7 mouse cellular contexts compared by ENCODE assay signal in the genomic region with DNA sequence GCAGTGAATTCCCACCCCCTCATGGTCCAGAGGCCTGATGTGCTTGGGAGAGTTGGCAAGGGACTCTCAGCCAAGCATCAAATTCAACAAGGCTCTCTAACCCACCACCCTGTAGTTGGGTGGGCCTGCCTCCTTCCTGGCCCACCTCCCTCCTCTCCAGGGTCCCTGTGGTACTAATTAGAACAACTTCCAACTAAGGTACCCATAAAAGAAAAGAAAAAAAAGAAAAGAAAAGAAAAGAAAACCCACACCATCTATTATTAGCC. TPM values are rescaled to one million over a fixed set of nuclear protein-coding genes. Genes with fewer than 3 reads are reported as not detected.
DNase-seq lines count a peak whose midpoint lies in the region; ATAC-seq and TF ChIP-seq lines count a peak whose summit lies in the region.

No protein-coding gene starts in this region.

- intact Hi-C loops in gastrocnemius, postnatal 36 days (cut with DNase I) = loop anchor here (10.0 kb wide), 1 partner anchor 164 kb away; no protein-coding TSS in a partner anchor

- no peaks in the 10 kb centered on the region for H3K36me3 ChIP-seq in lung, embryonic 15.5 days
- no peaks in the 10 kb centered on the region for H3K36me3 ChIP-seq in forebrain, embryonic 16.5 days (ENCODE audit: control insufficient read depth, insufficient read depth)
- H3K36me3 ChIP-seq in liver, embryonic 12.5 days = no peaks in the 10 kb centered on the region
- H3K36me3 ChIP-seq in stomach, postnatal 0 days (ENCODE audit: control insufficient read depth, insufficient read depth, low read length) = no peaks in the 10 kb centered on the region

- H3K9me3 ChIP-seq in lung, embryonic 15.5 days = no peaks in the 10 kb centered on the region
- H3K9me3 ChIP-seq in forebrain, embryonic 16.5 days (ENCODE audit: control insufficient read depth, low read length) = no peaks in the 10 kb centered on the region
- H3K9me3 ChIP-seq in liver, embryonic 12.5 days (replicated peaks) = no peaks in the 10 kb centered on the region
- no peaks in the 10 kb centered on the region for H3K9me3 ChIP-seq in stomach, postnatal 0 days (ENCODE audit: control insufficient read depth, low read length)

- DNase-seq in lung, postnatal 25 days (ENCODE audit: low spot score) = no peak
- DNase-seq in stomach, postnatal 0 days (ENCODE audit: low spot score) = no peak
- DNase-seq in gastrocnemius, postnatal 36 days = no peak

- no peak for ATAC-seq in lung, embryonic 15.5 days (ENCODE audit: borderline replicate concordance, extremely low read depth, low FRiP score, low TSS enrichment)
- ATAC-seq in forebrain, embryonic 16.5 days = peak; percentile 13; the same call in 1 of the 2 replicates
- ATAC-seq in liver, embryonic 12.5 days = no peak
- ATAC-seq in stomach, postnatal 0 days (ENCODE audit: low FRiP score, low TSS enrichment) = no peak
- ATAC-seq in inflammation-experienced regulatory T-cells, adult 6 months = no peak

- peak overlapping the region; percentile 91 for H3K4me2 ChIP-seq in lung, embryonic 15.5 days
- peak overlapping the region; percentile 94 for H3K4me2 ChIP-seq in forebrain, embryonic 16.5 days (ENCODE audit: low read length)
- H3K4me2 ChIP-seq in liver, embryonic 12.5 days = peak overlapping the region; percentile 65
- peak overlapping the region; percentile 88 for H3K4me2 ChIP-seq in stomach, postnatal 0 days (replicated peaks; ENCODE audit: low read depth)

- H3K4me1 ChIP-seq in lung, embryonic 15.5 days = peaks cover 40% of the 10 kb centered on the region
- H3K4me1 ChIP-seq in forebrain, embryonic 16.5 days (replicated peaks; ENCODE audit: control insufficient read depth, insufficient read depth, low read length) = peaks cover 45% of the 10 kb centered on the region
- 0 out of 2 replicates have a peak, but pooled peaks cover 11% of the 10 kb centered on the region for H3K4me1 ChIP-seq in liver, embryonic 12.5 days
- peaks cover 14% of the 10 kb centered on the region for H3K4me1 ChIP-seq in stomach, postnatal 0 days (replicated peaks; ENCODE audit: control insufficient read depth, insufficient read depth)

- TF ChIP-seq EP300 in stomach, postnatal 0 days (optimal IDR thresholded peaks at IDR 0.05) = no peak

- H3K27me3 ChIP-seq in lung, embryonic 15.5 days = no peaks in the 10 kb centered on the region
- H3K27me3 ChIP-seq in forebrain, embryonic 16.5 days (replicated peaks; ENCODE audit: control insufficient read depth, insufficient read depth, low read length) = no peaks in the 10 kb centered on the region
- peaks cover 69% of the 10 kb centered on the region for H3K27me3 ChIP-seq in liver, embryonic 12.5 days (replicated peaks)
- H3K27me3 ChIP-seq in stomach, postnatal 0 days (ENCODE audit: control insufficient read depth, insufficient read depth, low read length) = no peaks in the 10 kb centered on the region

- no peak for TF ChIP-seq CTCF in stomach, postnatal 0 days (IDR thresholded peaks at IDR 0.05; ENCODE audit: low read depth)

- H3K9ac ChIP-seq in lung, embryonic 15.5 days = peak overlapping the region; percentile 93
- peak overlapping the region; percentile 92; the same call in 1 of the 2 replicates for H3K9ac ChIP-seq in forebrain, embryonic 16.5 days (replicated peaks; ENCODE audit: low read depth, low read length)
- no peak overlapping the region for H3K9ac ChIP-seq in liver, embryonic 12.5 days
- peak overlapping the region; percentile 89; the same call in 1 of the 2 replicates for H3K9ac ChIP-seq in stomach, postnatal 0 days (ENCODE audit: low read length)

- H3K4me3 ChIP-seq in lung, embryonic 15.5 days = peak overlapping the region; percentile 89
- H3K4me3 ChIP-seq in forebrain, embryonic 16.5 days (replicated peaks; ENCODE audit: low read length) = peak overlapping the region; percentile 78; the same call in 1 of the 2 replicates
- peak overlapping the region; percentile 59; the same call in 1 of the 2 replicates for H3K4me3 ChIP-seq in liver, embryonic 12.5 days
- H3K4me3 ChIP-seq in stomach, postnatal 0 days (ENCODE audit: low read depth, low read length) = no peak overlapping the region; the same call in 1 of the 2 replicates

- peak overlapping the region; percentile 93 for H3K27ac ChIP-seq in lung, embryonic 15.5 days
- H3K27ac ChIP-seq in forebrain, embryonic 16.5 days (ENCODE audit: low read length) = peak overlapping the region; percentile 74; the same call in 1 of the 2 replicates
- H3K27ac ChIP-seq in liver, embryonic 12.5 days = no peak overlapping the region
- peak overlapping the region; percentile 96 for H3K27ac ChIP-seq in stomach, postnatal 0 days (replicated peaks)

RNA-seq across cellular contexts. Expression of a gene that starts 0.7 kb away (rescaled TPM):
- 5.0 and 5.5 TPM in 2 replicates for polyA plus RNA-seq in lung, embryonic 15.5 days (2015; fragmentation: Nextera tagmentation; extraction: Ambion mirVana)
- 3.2 and 3.4 TPM in 2 replicates for polyA plus RNA-seq in forebrain, embryonic 16.5 days (2015; fragmentation: Nextera tagmentation; extraction: Ambion mirVana)
- polyA plus RNA-seq in liver, embryonic 12.5 days (2016; fragmentation: Nextera tagmentation; extraction: Ambion mirVana) = 0.68 and 0.78 TPM in 2 replicates
- 5.3 and 5.8 TPM in 2 replicates for polyA plus RNA-seq in stomach, postnatal 0 days (2015; fragmentation: Nextera tagmentation; extraction: Ambion mirVana)
- polyA plus RNA-seq in inflammation-experienced regulatory T-cells, adult 6 months (2017; shearing (Covaris generic)) = 1 to 10 TPM in 2 of 3 experiments, under 1 TPM in 1; 0.55 to 2.4 (median 1.0) TPM
- total RNA-seq in gastrocnemius, postnatal 36 days (2021) = 10 to 100 TPM; 11.7 to 14.0 TPM
